Mouse (Mus musculus): Measurements from ENCODE around the gene Rab4a.
"Not testable (repeated sequence)": the region's sequence is repeated elsewhere in the genome, so short reads cannot be mapped to it uniquely, and the experiment has no call there.

Rab4a gene

DNA sequence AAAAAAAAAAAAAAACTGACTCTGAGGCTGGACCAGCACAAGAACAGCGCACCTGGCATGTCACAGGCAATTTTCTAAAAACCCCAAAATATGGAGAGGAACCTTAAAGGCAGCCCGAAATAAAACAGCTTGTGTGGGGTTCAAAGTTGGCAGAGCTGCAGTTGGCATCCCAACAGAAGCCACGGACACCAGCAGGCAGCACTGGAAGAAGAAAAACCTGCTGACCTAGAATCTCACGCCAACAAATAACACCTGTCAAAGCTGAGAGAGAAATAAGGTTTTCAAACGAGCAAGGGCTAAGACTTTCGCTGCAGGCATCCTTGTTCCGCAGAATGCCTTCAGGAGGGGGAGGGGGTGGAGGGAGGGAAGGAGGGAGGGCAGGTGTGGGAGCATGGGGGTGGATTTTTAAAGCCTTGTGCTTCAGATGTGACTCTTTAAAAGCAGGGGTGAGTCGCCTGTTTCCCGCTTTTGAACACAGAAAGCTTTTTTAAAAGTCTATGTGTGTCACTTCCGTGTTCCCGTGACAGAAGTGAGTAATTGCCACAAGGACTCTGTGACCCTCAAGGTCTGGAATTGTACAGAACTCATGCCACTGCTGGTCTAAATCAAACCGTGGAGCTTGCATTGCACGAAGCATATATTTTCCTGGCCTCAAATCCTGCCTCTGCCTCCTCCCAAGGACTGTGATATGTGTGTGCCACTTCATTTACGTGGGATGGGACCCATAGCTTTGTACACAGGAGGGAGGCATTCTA, 17.2 kb upstream of the Rab4a start:
- DNase-seq (ENCODE audit: low spot score) = no peak

GRCm38 (mm10) chr8:123789461-123789860, 16.3 kb upstream of the Rab4a start:
- DNase-seq (ENCODE audit: low spot score) = no peak

- DNase-seq (ENCODE audit: low spot score) = peak; percentile 90
These were observed 15.8 kb upstream of the Rab4a start for GRCm38 (mm10) chr8:123789970-123790369.

DNA sequence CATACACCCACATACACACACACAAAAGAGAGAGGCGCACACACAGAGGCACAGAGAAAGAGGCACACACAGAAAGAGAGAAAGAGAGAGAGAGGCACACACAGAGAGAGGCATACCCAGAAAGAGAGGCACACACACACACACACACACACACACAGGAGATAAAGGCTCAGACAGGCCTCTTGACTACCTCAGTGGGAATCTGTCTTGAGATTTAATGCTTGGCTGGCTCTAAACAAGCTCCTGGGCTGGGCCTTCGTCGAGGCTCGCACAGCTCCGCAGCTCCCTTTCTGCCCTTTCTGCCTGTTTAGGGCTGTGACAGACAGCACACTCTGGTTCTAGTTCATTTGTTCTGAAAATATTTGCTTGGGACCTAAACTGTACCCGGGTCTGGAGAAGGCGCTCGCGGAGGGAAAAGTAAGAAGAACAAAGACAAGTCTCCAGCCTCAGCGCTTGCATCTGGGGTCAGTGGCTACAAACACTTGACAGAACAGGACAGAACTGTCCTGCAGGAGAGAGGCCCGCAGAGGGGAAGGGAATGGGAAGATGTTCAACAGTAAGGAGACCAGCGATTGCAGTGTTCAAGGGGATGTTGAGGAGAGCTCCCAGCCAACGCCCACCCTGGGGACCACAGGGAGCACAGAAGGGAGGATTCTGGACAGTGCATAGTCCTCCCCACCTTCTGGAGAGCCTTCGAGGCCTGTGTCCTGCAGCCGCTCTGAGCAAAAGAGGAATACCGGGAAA, 14.5 kb upstream of the Rab4a start:
- DNase-seq (ENCODE audit: low spot score) = no peak

DNA sequence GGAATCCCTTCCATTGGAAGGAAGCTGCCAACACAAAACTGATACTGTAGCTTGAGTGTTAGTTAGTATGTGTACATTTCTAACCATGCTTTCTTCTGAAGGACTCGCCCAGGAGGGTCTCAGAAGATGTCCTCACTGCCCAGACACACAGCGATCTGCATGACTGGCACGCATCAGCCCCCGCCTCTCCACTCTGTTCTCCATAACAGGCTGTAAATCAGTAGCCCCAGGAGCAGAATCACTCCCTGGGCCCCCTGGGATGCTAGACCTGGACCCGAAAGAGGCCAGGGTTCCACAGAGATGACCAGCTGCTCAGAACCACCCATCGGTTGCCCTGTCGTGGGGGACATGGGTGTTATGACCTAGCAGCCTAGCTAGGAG, 13.9 kb upstream of the Rab4a start:
- DNase-seq (ENCODE audit: low spot score) = no peak

DNA sequence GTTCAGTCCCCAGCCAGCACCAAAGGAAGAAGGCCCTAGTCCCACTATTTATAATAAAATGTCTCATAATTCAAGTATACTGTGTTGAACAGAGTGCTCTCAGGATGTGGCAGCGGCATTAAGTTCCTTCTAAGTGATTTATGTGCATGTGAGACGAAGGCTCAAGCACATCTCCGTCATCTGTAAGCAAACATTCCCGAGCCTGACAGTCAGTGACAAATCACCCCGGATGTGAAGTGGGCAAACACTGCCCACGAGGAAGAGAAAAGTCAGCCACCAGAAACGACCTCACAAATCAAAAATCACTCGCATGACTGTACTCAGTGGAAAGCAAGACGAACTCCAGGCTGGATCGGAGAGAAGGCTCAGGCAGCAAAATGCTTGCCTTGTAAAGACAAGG, 11.9 kb upstream of the Rab4a start:
- no peak for DNase-seq (ENCODE audit: low spot score)

GRCm38 (mm10) chr8:123794766-123795165, 11.0 kb upstream of the Rab4a start:
- no peak for DNase-seq (ENCODE audit: low spot score)

DNA sequence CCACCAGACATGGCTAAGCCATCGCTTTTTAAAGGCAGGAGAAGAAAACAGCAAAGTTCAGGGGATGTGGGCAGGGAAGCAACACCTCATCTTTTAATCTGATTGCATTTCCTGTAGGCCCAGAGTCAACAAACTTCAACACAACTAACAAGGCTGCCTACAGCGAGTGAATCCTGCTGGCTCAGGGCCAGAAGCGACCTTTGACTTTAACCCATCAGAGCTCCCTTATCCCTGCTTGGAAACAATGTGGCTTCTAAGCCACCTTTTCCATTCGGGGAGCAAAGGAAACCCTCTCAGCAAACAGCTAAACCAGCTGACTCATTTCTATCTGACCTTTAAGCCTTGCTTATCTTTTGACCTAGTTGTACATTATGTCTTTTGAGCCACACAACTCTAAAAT, 9.0 kb upstream of the Rab4a start:
- no peak for DNase-seq (ENCODE audit: low spot score)

GRCm38 (mm10) chr8:123797928-123798327, 7.9 kb upstream of the Rab4a start:
- DNase-seq (ENCODE audit: low spot score) = no peak

DNA sequence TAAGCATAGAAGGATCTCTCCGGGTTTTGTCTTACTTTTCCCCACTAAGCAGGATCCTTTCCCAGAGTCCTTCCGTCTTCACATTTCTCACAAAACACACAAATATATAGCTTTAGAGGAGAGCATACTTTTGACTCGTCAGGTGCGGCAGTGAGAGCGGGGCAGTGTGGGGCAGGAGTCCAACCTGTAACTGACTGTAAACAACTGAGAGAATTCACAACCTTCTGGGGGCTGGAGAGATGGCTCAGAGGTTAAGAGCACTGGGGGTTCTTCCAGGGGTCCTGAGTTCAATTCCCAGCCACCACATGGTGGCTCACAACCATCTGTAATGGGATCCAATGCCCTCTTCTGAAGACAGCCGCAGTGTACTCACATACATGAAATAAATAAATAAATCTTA, 6.4 kb upstream of the Rab4a start:
- DNase-seq (ENCODE audit: low spot score) = no peak

- DNase-seq (ENCODE audit: low spot score) = no peak
These were observed 5.9 kb upstream of the Rab4a start for GRCm38 (mm10) chr8:123799885-123800284.

DNA sequence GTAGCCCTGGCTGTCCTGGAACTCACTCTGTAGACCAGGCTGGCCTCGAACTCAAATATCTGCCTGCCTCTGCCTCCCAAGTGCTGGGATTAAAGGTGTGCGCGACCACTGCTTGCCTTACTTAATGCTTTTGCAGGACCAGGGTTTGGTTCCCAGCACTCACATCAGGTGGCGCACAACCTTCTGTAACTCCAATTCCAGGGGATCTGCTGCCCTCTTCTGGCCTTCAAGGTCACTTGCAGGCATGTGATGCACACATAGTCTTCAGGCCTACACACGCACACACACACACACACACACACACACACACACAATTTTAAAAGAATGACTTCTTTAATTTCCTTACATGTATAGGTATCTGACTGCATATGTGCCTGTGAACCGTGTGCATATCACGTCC, 4.9 kb upstream of the Rab4a start:
- no peak for DNase-seq (ENCODE audit: low spot score)

DNA sequence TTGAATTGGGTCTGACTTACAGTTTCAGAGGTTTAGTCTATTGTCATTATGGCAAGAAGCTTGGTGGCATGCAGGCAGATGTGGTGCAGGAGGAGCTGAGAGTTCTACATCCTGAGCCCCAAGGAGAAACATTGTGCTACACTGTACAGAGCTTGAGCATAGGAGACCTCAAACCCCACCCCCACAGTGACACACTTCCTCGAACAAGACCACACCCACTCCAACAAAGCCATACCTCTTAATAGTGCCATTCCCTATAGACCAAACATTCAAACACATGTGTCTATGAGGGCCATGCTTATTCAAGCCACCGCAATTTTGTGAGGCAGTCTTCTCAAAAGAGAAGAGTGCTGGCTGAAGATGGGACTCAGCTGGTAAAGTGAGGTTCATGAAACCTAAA, 4.2 kb upstream of the Rab4a start:
- no peak for DNase-seq (ENCODE audit: low spot score)

- DNase-seq (ENCODE audit: low spot score) = no peak
These were observed 2.1 kb upstream of the Rab4a start for GRCm38 (mm10) chr8:123803639-123804038.

DNA sequence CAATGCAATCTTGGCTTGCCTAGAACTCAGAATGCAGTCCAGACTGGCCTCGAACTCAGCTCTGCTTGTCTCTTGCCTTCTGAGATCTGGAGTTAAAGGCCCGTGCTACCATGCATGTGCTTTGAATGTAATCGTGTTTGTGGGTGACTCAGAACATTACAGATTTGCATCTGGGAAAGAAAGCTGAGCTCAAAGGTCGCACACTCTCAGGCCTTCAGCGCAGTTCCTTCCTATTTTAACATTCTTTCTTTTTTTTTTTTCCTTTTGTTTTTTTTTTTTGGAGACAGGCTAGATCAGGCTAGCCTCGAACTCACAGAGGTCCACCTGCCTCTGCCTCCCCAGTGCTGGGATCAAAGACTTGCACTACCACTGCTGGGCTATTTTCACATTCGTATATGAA, 1.2 kb upstream of the Rab4a start:
- no peak for DNase-seq (ENCODE audit: low spot score)

- no peak for DNase-seq (ENCODE audit: low spot score)
These were observed 522 bp upstream of the Rab4a start for GRCm38 (mm10) chr8:123805209-123805717.

DNA sequence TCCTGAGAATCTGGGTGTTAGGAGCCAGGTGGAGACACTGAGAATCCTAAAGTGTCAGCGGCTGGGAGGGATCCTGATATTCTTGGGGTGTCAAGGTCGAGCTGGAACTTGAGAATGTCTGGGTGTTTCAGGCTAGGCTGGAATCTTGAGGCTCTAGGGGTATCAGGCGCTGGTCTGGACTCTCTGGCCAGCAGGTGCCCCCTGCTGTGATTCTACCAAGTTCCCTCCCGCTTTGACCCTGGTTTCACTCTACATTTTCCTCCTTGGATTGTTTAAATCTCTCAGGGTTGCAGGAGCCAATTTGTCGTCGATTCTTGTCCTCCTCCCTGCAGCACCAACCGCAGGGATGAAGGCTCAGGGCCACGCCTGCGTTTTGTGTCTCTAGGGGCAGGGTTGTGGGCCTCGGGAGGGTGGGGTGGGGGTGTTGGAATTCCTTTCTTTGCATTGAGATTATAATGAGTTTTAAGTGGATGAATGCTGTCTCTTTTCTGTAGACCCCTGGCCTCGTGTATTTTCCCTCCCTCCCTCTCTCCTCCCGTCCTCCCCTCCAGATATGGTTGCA, 670 bp downstream of the Rab4a start:
- DNase-seq (ENCODE audit: low spot score) = no peak

DNA sequence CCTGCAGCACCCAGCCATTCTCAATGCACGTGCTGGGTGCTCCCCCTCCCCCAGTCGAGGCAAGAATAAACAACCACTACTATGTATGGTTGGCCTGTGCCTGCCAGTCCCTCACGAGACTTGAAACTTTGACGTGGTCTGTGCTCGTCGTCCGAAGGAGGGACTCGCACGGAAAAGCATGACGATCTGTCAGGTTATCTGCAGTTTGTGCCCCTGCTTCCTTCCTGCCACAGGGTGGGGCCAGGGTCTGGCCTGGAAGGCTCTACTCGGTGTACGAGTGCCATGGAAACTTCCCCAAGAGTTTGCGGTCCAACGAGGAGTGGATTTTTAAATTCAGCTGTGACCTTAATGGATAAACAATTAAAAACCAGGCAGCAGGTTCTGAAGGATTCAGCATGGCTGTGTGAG, 1.2 kb downstream of the Rab4a start:
- DNase-seq (ENCODE audit: low spot score) = no peak

DNA sequence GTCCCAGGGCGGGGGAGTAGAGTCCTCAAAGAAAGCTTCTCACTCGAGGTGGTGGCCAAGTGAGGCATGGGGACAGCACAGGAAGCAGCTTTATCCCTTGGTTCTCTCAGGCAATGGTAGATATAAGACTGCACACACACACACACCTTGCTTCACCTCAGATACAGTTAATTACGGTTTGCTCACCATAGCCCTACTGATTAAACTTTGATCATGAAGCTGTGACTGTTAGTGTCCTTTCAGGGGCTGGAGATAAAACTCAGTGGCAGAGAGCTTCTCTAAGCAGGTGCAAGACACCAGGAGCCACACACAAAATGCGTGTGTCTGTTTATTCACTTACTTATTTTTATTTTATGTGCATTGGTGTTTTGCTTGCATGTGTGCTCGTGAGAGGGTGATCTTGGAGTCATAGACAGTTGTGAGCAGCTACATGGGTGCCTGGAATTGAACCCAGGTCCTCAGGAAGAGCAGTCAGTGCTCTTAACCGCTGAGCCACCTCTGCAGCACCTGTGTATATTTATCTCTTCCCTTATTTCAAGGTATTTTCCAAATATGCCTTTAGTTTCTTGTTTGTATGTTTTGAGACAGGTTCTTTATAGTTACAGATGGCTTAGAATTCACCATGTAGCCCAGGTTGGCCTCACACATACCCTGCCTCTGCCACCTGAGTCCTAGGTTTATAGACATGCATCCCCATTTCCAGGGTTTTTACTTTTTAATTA, 2.2 kb downstream of the Rab4a start:
- no peak for DNase-seq (ENCODE audit: low spot score)

DNA sequence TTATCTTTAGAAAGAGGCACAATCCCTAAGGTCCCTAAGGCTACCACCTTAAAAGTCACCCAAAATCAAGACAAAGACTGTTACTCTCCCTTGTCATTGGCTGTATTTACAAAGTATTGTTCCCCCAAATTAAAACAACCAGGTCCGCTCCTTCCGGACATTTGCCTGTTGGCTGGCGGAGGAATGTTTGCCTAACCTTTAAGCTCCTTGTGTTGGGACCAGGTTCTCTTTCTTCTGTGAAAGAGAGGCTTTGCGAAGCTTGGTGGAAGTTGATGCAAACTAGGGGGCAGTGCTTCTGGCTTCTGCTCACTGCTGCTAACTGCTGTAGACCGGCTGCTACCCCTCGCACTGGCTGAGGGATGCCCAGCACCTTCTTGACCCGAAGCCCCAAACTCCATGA, 2.9 kb downstream of the Rab4a start:
- DNase-seq (ENCODE audit: low spot score) = no peak

DNA sequence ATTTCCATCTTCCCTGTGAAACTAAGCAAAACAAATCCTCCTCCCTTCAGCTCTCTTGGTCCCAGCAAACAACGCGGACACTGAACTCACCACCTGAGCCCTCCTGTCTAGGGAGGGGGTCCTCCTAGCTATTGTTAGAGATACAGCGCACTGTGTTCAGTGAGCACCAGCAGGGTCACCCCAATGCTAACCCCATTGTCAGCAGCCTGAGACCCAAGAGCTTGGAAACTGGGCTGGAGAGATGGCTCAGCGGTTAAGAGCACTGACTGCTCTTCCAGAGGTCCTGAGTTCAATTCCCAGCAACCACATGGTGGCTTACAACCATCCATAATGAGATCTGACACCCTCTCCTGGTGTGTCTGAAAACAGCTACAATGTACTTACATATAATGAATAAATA, 3.6 kb downstream of the Rab4a start:
- DNase-seq (ENCODE audit: low spot score) = not testable (repeated sequence)

GRCm38 (mm10) chr8:123812227-123812626, 6.4 kb downstream of the Rab4a start:
- DNase-seq (ENCODE audit: low spot score) = no peak

Data from layer of hippocampus, adult 11-12 months (tissue).